Mouse (Mus musculus): ENCODE results near the gene Grm1. TPM values are rescaled to one million over a fixed set of nuclear protein-coding genes. Genes with fewer than 3 reads are reported as not detected.

Grm1 gene
- total RNA-seq, 2 experiments from 2014 or later = 0.05 TPM; not detected in 1

DNA sequence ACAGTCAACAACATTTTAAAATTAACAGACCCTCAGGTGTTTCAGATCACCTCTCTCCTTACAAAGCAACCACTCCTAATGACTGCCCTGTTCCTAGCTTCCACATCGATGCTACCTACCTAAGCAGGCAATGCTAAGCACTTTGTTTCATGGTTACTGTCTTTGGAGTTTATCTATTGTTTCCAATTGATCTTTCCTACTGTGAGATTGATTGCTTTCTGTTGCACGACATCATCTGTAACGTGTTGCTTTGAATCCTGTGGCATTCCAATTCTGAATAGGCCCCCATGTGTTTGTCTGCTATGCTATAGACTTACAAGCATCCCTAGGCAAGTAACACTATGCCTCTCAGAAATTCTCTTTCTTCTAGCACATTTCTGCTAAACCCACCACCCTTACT, 90.4 kb downstream of the Grm1 start:
- no peak for DNase-seq
- intact Hi-C loops (cut with DNase I) = no loop called here

DNA sequence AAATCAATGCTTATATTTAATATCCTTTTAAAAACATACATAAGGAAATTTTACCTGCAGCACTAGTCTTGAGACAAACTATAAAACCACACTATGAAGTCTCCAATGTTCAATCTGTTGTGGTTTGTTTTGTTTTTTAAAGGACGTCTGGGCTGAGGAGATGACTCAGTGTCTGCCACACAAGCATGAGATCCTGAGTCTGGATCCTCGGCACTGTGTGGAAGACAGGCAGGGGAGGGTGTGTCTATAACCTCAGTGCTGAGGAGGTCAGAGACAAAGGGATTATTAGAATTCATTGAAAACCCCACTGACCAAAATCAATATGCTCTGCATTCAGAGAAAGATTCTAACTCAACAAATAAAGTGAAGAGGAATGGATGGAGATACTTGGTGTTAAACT, 110.8 kb downstream of the Grm1 start:
- DNase-seq = no peak
- intact Hi-C loops (cut with DNase I) = no loop called here

- DNase-seq = no peak
These were observed 117.5 kb downstream of the Grm1 start for GRCm38 (mm10) chr10:10964490-10965150.

DNA sequence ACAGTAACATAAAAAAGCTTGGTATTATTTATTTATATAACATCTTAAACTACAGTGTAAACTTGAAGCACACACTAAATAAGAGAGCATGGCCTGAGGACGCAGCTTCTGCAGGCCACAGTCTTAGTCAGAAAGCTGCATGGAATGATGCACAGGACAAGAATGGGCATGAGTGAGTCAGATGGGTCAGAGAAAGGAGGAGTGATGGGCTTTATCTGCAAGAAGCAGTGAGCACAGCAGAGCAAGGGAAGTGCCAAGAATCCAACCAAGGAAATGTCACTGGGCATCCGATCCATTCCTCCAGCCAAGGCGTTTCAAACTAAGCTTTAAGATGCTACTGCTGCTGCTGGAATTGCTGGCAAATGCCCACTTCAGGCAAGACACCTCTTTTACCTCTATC, 131.6 kb downstream of the Grm1 start:
- DNase-seq = no peak
- intact Hi-C loops (cut with DNase I) = no loop called here

More at GRCm38 (mm10) chr10:10964490-10965150, 117.5 kb downstream of the Grm1 start:
- intact Hi-C loops (cut with DNase I) = no loop called here

DNA sequence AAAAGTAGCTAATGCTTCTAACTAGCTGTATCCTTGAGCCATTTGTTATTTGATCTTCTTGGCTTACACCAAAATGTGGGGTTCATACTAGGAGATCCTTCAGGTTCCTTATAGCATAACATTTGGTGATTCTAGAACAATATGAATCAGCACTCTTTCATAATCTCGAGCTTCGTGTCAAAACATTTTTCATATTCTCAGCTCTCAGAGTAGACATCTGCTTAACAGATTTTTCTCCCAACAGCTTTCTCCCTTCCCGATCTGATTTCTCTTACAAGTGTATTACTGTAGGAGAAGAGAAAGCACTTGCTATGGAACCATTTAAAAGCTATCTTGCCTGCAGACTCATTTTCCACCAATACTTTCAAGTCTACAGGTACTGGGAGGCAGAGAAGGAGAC, 133.0 kb downstream of the Grm1 start:
- no peak for DNase-seq
- intact Hi-C loops (cut with DNase I) = no loop called here

GRCm38 (mm10) chr10:10947531-10947930, 134.6 kb downstream of the Grm1 start:
- DNase-seq = no peak
- intact Hi-C loops (cut with DNase I) = no loop called here

DNA sequence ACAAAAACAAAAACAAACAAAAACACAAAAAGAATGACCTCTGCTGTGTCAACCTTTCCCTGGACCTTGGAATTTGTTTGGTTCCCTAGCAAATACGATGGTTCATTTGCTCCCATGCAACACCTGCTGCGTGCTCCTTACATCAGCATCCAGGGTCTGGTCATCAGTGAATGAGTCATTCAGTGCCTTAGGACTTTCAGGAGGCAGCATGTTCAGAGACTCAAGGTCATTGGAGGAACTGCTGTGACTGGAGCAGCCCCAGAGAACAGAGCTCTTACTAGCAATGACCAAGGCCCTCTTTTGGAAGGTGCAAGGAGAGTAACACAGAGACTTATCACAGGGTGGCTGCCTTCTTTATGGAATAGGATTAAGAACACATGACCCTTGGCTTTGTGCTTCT, 138.2 kb downstream of the Grm1 start:
- intact Hi-C loops (cut with DNase I) = no loop called here
- DNase-seq = no peak

DNA sequence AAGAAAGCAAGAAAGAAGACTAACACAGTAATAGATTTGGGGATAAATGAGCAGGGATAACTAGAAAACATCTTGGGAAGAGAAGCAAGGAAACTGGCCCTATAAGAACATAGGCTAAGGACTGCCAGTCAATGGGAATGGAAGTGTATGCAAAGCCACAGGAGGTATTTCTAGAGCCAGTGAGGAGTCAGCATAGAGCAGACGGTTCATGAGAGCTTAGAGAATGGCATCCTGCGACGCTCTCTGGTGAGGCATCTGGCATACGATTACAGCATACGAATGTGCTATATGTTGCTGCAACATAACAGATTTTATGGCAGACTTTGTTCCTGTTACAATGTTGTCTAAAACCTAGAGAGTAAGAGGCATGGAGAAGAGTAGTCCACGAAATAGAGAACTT, 139.9 kb downstream of the Grm1 start:
- no peak for DNase-seq
- intact Hi-C loops (cut with DNase I) = no loop called here

GRCm38 (mm10) chr10:10935806-10936205, 146.3 kb downstream of the Grm1 start:
- no peak for DNase-seq
- intact Hi-C loops (cut with DNase I) = no loop called here

GRCm38 (mm10) chr10:10929672-10930071, 152.5 kb downstream of the Grm1 start:
- intact Hi-C loops (cut with DNase I) = no loop called here
- no peak for DNase-seq

DNA sequence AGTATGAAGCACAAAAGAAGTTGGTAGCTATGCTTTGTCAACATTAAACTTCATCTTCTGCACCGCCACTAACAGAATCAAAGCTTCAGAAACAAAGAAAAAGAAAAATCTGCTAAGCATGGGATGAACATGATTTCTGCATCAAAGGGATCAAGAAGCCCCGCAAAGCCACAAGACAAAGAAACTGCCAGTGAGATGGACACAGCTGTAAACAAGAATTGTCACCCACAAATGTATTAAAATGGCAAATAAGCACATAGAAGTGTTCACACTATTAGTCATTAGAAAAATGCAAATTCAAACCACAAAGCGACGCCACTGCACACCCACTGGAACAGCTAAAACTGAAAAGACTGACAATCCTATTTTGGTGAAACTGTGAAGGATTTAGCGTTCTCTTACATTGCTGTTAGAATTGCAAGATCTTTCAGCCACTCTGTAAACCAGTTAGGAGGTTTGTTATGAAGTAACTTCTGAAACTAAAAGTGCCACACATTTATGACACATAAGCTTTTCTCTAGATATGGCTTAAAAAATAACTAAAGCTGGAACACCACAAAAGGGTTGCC, 153.3 kb downstream of the Grm1 start:
- intact Hi-C loops (cut with DNase I) = no loop called here
- no peak for DNase-seq

- intact Hi-C loops (cut with DNase I) = no loop called here
- DNase-seq = no peak
These were observed 164.2 kb downstream of the Grm1 start for GRCm38 (mm10) chr10:10917857-10918399.

GRCm38 (mm10) chr10:10913621-10914020, 168.5 kb downstream of the Grm1 start:
- intact Hi-C loops (cut with DNase I) = no loop called here
- DNase-seq = no peak

GRCm38 (mm10) chr10:10890221-10890620, 191.9 kb downstream of the Grm1 start:
- no peak for DNase-seq
- intact Hi-C loops (cut with DNase I) = no loop called here

DNA sequence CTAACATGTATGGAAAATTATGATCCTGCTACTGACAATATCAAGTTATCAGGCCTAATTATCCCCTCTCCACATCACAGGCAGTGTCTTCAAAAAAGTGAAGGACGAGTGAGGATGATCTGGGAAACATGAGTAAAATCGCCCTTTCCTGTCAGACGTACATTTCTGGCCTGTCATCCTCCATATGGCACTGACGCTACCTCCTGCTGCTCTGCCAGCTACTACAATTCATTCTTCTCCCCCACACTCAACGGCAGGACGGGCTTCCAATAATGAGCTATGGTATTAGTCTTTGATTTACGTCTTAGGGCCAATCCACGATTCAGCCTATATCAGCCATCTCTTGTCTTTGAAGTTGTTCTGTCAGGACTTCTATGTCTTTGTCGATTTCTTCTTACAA, 193.6 kb downstream of the Grm1 start:
- DNase-seq = no peak
- intact Hi-C loops (cut with DNase I) = no loop called here

- DNase-seq = no peak
- intact Hi-C loops (cut with DNase I) = no loop called here
These were observed 197.2 kb downstream of the Grm1 start for GRCm38 (mm10) chr10:10884992-10885391.

GRCm38 (mm10) chr10:10872142-10872541, 210.0 kb downstream of the Grm1 start:
- no peak for DNase-seq
- intact Hi-C loops (cut with DNase I) = no loop called here

- DNase-seq = no peak
- intact Hi-C loops (cut with DNase I) = no loop called here
These were observed 211.9 kb downstream of the Grm1 start for GRCm38 (mm10) chr10:10870271-10870670.

- intact Hi-C loops (cut with DNase I) = no loop called here
- DNase-seq = no peak
These were observed 215.9 kb downstream of the Grm1 start for GRCm38 (mm10) chr10:10866278-10866677.

DNA sequence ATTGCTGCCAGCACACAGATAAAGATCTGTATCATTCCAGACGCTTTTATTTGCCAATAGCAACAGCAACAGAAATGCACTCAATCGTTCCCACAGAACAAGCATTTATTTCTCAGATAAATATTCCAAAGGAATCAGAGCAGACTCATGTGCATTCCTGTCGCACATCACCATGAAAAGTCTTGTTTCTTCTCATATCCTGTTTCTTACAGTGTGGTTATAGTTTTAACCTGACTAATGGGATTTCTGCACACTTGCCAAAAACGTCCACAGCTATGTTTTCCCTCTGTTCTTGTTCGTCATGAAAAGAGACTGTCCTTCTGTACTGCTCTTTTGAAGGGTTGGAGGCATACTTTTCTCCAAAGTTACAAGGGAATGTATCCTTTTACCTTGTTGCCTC, 217.4 kb downstream of the Grm1 start:
- no peak for DNase-seq
- intact Hi-C loops (cut with DNase I) = no loop called here

DNA sequence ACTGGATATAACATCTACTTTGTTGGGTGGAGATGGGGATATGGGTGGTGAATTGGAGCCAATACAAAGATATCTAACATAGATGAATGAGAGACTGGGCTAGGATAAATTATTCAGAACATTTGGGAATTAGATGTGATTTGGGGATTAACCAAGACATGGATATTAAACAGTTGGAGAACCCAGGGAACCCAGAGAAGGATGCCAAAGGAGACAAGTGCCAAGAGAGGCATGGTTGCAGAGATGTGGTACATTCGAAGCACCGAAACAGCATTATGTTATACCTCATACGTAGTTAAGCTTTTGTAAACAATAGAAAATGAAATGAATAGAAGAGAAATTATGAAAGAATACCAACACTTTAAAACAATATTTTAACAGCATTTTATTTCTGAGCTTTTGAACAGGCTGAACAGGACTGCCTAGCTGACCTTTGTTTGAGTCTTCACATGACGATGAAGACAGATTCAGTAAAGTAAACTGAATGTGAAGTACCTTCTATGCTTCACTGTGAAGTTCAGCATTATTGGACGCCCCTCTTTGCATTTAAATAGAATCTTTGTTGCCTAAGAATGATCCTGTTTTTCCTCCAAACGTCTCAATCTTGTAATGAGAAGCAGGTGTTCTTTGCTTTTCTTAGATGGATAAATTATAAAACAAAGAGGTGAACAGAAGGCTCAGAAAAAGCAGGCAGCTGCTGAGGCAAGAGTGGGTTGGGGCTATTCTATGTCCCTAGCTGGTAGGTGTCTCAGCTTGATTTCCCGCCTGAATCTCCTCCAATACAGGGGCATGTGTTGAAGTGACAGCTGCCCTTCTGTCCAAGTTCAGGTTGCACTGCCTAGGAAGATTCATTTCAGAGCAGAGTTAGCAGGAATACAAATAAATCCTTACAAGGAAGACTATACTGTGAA, 234.5 kb downstream of the Grm1 start:
- intact Hi-C loops (cut with DNase I) = no loop called here
- DNase-seq = no peak

Data from gastrocnemius, postnatal 36 days (tissue).